Mouse (Mus musculus) neutrophil, adult 5-6 weeks (primary cell): ENCODE measurements at regions not wholly inside any gene's neighbourhood (a gene's known extent, or its start where the extent isn't known, plus 50 kb on each side); places are given as distances from the start of the nearest gene placed in this dataset.

Source experiments
- ATAC-seq: fragments of 151-379, 151-347 bp; 2 replicates; pipeline ENCODE4 v1.8.0; 2017; ENCODE audit warnings: mild to moderate bottlenecking, moderate TSS enrichment; ENCODE audit not compliant: insufficient number of reproducible peaks, poor library complexity, low FRiP score, severe bottlenecking; ENCODE audit errors: extremely low read depth

DNA sequence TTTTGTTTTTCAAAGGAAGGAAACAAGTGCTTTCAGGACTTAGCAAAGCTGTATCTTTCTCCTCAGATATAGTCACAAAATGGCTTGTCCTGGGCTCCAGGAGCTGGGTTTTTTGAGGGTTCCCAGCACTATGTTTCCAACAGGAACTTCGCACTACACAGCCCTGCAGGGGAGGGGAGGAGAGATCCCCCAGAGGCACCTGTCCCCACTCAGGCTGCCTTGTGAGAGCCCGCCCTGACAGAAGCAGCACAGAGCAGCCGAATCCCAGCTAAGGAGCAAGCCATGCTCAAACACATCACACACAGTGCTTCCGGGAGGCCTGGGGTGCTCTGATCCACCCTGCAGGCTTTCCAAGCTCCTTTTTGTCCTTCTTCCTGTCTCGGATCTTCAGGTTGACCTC is 108.6 kb upstream of the Cdh4 start:
- no peak for ATAC-seq

DNA sequence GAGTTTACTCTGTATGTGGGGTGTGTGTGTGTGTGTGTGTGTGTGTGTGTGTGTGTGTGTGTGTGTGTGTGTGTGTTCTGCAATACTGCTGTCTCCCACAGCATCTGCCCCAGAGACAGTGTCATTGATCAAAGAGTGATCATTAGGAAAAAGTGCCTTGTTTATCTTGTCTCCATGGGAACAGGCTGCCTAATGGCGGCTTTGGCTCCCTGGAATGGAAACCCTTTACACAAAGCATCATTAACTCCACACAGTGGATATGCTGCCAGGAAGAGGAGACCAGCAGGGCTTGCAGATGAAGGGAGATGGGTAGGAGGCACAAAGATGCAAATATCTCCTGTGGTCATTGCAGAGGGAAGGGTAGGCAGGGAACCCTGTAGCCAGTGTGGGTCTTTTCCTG is 106.0 kb upstream of the Cdh4 start:
- no peak for ATAC-seq

DNA sequence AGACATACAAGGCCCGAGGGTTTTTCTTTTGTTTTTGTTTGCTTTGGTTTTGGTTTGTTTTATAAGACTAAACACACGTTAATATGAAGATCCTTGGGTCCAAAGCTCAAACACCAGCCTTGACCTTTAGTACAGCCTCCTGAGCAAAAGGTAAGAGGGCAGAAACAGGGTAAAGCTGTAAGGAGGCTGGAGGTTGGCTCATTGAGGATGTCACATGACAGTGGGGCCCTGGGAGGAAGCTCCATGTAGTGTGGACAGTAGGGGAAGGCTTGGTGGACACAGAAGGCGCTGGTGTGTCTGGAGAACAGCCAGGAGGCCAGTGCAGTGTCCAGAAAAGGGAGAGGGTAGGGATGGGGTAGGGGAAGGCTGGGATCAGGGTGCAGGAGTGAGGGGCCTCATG is 89.6 kb upstream of the Cdh4 start:
- ATAC-seq, result no peak

DNA sequence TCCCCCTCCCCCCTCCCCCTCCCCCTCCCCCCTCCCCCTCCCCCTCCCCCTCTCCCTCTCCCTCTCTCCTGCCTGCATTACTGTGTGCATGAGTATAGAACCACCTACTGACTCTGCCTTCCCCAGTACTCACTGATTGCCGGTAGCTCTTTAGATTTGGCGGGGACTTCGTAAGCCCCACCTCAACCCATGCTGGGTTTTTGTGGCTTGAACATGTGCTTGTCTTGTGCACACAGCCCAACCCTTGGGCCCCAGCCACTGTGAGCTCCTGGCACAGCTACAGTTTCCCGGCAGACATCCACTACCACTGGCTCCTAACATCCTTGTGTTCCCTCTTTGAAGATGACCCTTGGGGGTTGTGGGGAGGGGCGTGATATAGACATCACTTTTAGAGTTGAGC is 87.4 kb upstream of the Cdh4 start:
- ATAC-seq, result no peak

DNA sequence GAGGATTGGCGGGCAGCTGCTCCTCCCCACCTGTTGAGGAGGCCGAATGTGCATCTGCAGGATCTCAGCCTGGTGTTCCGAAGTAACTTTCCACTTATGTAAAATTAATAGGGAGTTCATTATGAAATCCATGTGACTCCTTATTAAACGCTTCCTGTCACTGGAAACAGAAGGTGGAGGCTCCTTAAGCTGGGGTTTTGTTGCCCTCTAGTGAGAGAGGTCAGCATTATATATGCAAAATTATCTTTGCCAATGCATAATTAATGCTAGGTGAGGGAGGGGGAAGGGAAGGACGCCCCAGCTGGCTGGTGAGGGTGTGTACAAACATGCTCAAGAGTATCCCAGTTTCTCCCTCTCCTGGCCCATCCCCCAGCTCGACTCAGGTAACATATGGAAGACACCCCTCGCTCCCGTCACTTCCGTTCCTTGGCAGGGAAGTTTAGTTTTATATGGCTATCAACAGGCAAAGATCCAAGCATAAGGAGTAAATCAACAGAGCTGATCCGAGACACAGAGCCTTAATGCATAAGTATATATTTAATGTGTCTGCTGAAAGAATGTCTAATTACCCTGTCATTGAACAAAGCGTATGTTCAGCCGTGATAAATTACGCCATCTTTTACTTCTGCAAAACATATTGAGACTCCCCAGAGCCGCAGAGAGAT is 71.2 kb upstream of the Cdh4 start:
- no peak for ATAC-seq

DNA sequence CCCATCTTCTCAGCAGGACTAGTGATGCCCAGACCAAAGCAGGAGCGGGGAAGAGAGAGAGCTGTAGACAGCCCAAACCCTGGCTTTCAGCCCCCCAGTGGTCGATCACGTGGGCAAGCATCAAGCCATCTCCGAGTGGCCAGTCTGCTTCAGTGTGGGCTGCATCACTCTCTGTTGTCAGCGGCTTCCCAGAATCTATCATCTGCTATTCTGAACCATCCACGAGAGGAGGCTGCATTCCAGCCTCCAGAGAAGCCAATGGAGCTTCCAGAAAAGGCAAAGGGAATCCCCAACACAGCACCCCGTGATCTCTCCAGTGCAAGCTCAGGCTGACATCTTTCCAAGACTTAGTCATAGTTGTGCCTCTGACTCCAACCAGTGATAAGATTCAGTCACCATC is 70.7 kb upstream of the Cdh4 start:
- no peak for ATAC-seq

DNA sequence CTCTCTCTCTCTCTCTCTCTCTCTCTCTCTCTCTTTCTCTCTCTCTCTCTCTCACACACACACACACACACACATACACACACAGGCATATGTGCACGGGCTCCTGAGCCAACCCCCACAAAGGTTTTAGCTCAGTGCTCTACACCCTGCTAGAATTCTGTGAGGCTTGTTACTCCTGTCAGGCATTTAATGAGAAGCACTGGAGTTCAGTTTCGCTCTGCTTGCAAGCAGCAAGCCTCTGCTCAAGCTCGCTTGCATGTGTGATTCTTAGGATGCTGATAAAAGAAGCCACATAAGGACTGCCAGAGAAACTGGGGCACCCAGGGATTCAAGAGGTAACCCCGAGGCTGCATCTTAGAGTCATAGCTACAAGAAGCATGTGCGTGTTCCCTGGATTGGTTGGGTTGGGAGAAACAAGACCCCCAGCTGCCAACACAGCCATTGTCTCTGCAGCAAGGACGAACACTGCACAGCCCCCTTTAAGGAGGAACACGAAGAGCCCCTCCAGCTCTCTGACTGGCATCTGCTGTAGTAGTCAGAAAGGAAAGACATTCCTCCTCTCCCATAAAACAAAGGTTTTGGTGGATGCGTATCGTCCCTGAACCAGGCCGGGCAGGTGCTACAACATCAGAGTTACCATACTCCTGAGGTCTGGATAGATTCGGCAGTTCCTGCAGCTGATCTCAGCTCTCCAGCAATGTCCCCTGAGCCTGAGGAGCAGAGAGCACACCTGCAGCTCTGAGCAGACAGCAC is 62.4 kb upstream of the Cdh4 start:
- no peak for ATAC-seq

DNA sequence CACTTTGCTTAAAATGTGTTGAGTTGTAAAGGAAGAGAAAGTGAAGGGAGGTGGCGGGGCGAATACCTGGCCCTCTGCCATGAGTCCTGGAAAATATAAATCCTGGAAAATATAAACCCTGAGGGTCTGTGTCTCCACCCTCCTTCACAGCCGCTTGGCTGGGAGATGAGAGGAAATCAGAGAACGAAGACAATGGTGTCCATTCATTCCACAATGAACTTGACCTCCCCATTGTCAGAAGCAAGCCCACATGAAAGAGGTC is 61.9 kb upstream of the Cdh4 start:
- ATAC-seq, result no peak

DNA sequence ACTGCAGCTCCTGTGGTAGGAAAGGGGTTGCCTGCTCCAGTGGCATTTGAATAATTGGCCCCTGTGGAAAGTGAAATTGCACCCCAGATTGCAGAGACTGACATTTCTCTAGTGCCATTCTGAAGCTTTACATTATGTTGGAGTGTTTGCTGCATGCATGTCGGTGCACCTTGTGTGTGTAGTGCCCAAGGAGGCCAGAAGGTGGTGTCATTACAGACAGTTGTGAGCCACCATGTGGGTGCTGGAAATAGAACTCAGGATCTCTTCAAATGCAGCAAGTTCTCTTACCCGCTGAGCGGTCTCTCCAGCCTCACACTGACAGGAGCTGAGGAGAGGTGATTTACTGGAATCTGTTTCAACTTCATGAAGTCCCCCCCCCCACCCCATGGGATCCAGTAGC is 60.3 kb upstream of the Cdh4 start:
- no peak for ATAC-seq

DNA sequence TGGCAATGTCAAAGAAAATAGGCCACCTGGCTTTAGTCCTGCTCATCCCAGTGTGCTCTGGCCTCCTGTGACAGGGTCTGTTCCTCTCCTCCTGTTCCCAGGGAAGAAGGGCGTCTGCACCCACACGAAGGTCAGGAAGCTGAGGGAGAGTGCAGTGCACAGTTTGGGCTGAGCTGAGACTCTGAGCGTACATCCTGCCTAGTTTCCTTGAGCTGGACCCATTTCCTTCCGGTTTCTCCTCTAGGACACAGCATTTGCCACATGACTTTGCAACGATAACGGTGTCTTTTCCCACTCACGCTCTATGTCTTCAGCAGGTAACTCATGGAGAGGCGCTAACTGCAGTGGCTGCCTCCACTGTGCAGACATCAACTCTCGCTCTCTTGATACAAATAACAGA is 59.6 kb upstream of the Cdh4 start:
- no peak for ATAC-seq

DNA sequence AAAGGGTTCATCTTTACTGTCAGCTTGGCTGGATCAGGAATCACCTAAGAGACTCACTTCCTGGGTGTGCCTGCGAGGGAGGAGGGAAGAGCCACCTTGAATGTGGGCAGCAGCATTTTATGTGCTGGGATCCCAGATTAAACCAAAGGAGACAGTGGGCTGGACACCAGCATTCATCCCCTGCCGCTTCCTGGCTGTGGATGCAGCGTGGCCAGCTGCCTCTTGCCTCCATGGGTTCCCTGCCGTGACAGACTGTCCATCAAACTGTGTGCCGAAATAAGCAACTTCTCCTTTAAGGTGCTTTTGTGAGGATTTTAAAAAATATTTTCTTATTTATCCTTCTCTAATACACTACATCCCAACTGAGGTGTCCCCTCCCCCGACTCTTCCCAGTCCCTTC is 55.4 kb upstream of the Cdh4 start:
- no peak for ATAC-seq

DNA sequence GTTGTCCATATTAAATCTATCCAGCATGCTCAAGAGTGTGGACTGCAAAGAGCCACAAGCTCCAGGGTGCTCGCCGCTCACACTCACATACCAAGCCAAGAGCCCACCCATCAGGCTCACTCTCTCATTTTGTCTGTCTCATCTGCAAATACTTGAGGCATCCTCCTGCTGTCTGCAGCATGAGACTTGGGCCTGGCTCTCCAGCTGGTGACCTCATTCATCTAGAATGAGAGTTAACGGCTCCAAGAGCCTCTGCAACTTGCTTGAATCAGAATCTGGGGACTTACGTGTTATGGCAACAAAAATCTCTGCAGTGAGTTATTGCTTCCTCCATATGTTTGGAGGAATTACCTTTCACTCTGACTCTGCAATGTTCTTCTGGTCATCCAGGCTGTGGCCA is 51.7 kb upstream of the Cdh4 start:
- no peak for ATAC-seq

DNA sequence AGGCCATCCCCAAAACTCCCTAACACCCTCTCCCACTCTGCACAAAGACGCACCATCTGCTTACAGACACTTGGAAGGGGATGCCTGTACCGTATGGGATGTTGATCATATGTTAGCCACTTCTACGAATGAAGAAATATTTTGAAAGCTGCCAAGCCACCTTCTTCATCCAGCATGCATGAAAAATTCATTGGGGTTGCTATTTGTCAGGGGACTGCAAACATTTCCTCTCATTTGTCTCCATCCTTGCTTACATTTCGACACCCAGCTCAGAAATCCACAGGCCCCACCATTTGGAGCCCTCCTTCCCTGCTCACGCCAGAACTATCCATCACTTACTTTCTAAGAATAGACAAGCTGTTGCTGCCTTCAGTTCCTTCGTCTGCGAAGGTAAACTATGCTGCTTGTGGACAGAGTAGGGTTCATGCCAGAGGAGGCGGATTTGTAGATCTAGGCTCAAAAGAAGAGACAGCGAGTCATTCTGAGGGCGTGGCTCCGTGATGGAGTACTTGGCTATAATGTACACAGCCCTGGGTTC is 51.2 kb upstream of the Cdh4 start:
- no peak for ATAC-seq
